Mouse (Mus musculus) limb, embryonic 14.5 days (tissue): Measurements from ENCODE around the gene Ptprg. TPM values are rescaled to one million over a fixed set of nuclear protein-coding genes. Genes with fewer than 3 reads are reported as not detected.

Experiments
- ATAC-seq: fragments of 200-750 bp; cut with Nextera tagmentation; 2 replicates; pipeline ENCODE4 v1.8.0; 2017; ENCODE audit warnings: low read depth, moderate number of reproducible peaks, moderate TSS enrichment; ENCODE audit not compliant: low FRiP score
- DNase-seq: peaks from one replicate; pipeline ENCODE4 v3.0.0-alpha.2; 2015; ENCODE audit warnings: low spot score
- H3K27ac ChIP-seq: fragments of 300-500 bp; sonication (generic); replicated peaks from 2 replicates; pipeline ENCODE4 v1.5.1; 2014; ENCODE audit warnings: low read depth, mild to moderate bottlenecking, low read length, moderate library complexity, mixed read lengths
- H3K27me3 ChIP-seq: fragments of 300-500 bp; sonication (generic); 2 replicates; pipeline ENCODE4 v1.6.1; 2014; ENCODE audit warnings: low read length, mixed read lengths; ENCODE audit not compliant: control insufficient read depth, insufficient read depth
- H3K36me3 ChIP-seq: fragments of 300-500 bp; sonication (generic); 2 replicates; pipeline ENCODE4 v1.6.1; 2014; ENCODE audit warnings: mild to moderate bottlenecking, low read length, moderate library complexity, mixed read lengths; ENCODE audit not compliant: control insufficient read depth, insufficient read depth
- H3K4me1 ChIP-seq: fragments of 300-500 bp; sonication (generic); 2 replicates; pipeline ENCODE4 v1.6.1; 2014; ENCODE audit warnings: antibody characterized with exemption, low read length, mixed read lengths; ENCODE audit not compliant: control insufficient read depth, insufficient read depth
- H3K4me2 ChIP-seq: fragments of 300-500 bp; sonication (generic); replicated peaks from 2 replicates; pipeline ENCODE4 v1.6.1; 2014; ENCODE audit warnings: low read depth, mild to moderate bottlenecking, low read length, moderate library complexity; ENCODE audit not compliant: severe bottlenecking
- H3K4me3 ChIP-seq: fragments of 300-500 bp; sonication (generic); replicated peaks from 2 replicates; pipeline ENCODE4 v1.5.1; 2014; ENCODE audit warnings: low read length
- H3K9ac ChIP-seq: fragments of 300-500 bp; sonication (generic); 2 replicates; pipeline ENCODE4 v1.6.1; 2014; ENCODE audit warnings: mild to moderate bottlenecking, low read depth, low read length, moderate library complexity; ENCODE audit not compliant: severe bottlenecking
- H3K9me3 ChIP-seq: fragments of 300-500 bp; sonication (generic); 2 replicates; pipeline ENCODE4 v1.6.1; 2016; ENCODE audit warnings: low read length; ENCODE audit not compliant: control insufficient read depth
- POLR2A ChIP-seq: fragments of 200-500 bp; IDR thresholded peaks from 2 replicates; pipeline ENCODE4 v1.8.0; 2012; ENCODE audit warnings: inconsistent platforms, mild to moderate bottlenecking, moderate library complexity, borderline replicate concordance; ENCODE audit not compliant: insufficient read depth, insufficient read length; ENCODE audit errors: extremely low read depth
- WGBS: fragments of 180-500 bp; shearing (Covaris S2); extraction: QIAGEN DNeasy Blood & Tissue Kit; methylation state at CpG from one replicate; pipeline ENCODE4 v1.1.7; 2014; 5-methylcytosine and 5-hydroxymethylcytosine counted together
- polyA plus RNA-seq, 2 experiments: library from polyadenylated mRNA; depleted of rRNA in 1 of 2; stranded (reverse) in 1 of 2; unstranded in 1 of 2; fragments of >200 nt; fragmentation: Nextera tagmentation in 1 of 2; extraction: Ambion mirVana in 1 of 2; gene quantifications; 2 replicates each; pipeline versions ENCODE4 v1.2.1 to v1.2.3; 2012 to 2014

The Ptprg gene
- polyA plus RNA-seq, 2 experiments, result 25.5 to 28.6 TPM

DNA sequence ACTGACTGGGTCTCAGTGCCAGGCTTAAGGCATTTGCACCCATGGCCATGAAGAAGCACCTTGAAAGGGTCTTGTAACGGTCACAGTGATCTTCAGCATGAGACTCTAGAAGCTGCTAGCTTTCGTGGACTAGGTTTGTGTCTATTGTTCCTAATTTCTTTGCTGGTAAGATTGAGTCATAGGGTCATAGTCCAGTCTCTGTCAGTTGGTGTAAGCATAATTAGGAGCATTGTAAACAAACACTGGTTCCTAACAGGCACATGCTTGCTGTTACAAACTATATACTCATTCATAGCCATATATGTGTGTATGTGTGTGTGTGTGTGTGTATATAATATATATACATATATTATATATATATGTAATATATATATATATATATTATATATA is 19.1 kb downstream of the Ptprg start:
- Histone ChIP-seq H3K9me3 (no peaks in the 10 kb centered on the region), H3K27me3 (no peaks in the 10 kb centered on the region), H3K27ac (no peak overlapping the region), H3K4me2 (no peak overlapping the region), H3K4me3 (no peak overlapping the region), H3K9ac (no peak overlapping the region), H3K36me3 (no peaks in the 10 kb centered on the region), H3K4me1 (peaks cover 6% of the 10 kb centered on the region; the same call in 1 of the 2 replicates)
- no peak for ATAC-seq
- WGBS, result 89% methylated on average over 2 of the region's 2 CpGs
- no peak for DNase-seq
- no peak for TF ChIP-seq POLR2A

DNA sequence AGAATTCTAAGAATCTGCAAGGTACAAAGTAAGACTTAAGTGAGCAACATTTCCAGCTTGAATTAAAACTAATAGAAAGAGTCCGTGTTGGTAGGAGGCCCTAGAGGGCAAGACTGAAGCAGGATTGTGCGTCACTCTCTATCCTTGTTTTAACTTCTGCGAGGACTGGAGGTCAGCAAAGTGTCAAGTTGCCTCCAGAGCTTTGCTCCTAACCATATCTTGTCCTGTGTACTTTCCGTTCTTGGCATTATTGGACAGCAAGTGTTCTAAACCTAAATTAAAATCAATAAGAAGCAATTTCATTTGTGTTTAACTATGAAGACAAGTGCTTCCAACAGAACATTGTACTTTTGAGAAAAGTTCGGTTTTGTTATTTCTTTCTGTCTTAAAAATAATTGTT is 20.4 kb downstream of the Ptprg start:
- no peak overlapping the region for H3K4me2 ChIP-seq
- WGBS, result 58% methylated on average over 5 of the region's 5 CpGs

GRCm38 (mm10) chr14:11577276-11577909 is 24.1 kb downstream of the Ptprg start:
- no peak for DNase-seq
- Histone ChIP-seq H3K27ac (no peak overlapping the region), H3K9ac (no peak overlapping the region), H3K9me3 (no peaks in the 10 kb centered on the region; the same call in 1 of the 2 replicates), H3K27me3 (no peaks in the 10 kb centered on the region), H3K4me1 (peaks cover 12% of the 10 kb centered on the region), H3K4me2 (no peak overlapping the region), H3K4me3 (no peak overlapping the region), H3K36me3 (no peaks in the 10 kb centered on the region)
- no peak for TF ChIP-seq POLR2A
- no peak for ATAC-seq
- WGBS, result 13% methylated on average over 9 of the region's 9 CpGs

More for the DNA sequence above, 20.4 kb downstream of the Ptprg start:
- H3K4me3 ChIP-seq, result no peak overlapping the region
- no peaks in the 10 kb centered on the region for H3K9me3 ChIP-seq
- H3K9ac ChIP-seq, result no peak overlapping the region
- no peak overlapping the region for H3K27ac ChIP-seq
- ATAC-seq (no peak), DNase-seq (no peak)
- no peaks in the 10 kb centered on the region for H3K27me3 ChIP-seq
- TF ChIP-seq POLR2A, result no peak
- H3K36me3 ChIP-seq, result no peaks in the 10 kb centered on the region
- peaks cover 12% of the 10 kb centered on the region for H3K4me1 ChIP-seq

- H3K4me3 ChIP-seq, result no peak overlapping the region
- ATAC-seq (no peak), DNase-seq (no peak)
- no peak overlapping the region for H3K9ac ChIP-seq
- no peaks in the 10 kb centered on the region for H3K36me3 ChIP-seq
- peaks cover 12% of the 10 kb centered on the region for H3K4me1 ChIP-seq
- H3K9me3 ChIP-seq, result peaks cover 5% of the 10 kb centered on the region; the same call in 1 of the 2 replicates
- no peak for TF ChIP-seq POLR2A
- H3K27me3 ChIP-seq, result no peaks in the 10 kb centered on the region
- no peak overlapping the region for H3K27ac ChIP-seq
- WGBS, result 47% methylated on average over 8 of the region's 8 CpGs
- H3K4me2 ChIP-seq, result no peak overlapping the region
Measured at GRCm38 (mm10) chr14:11577910-11578309, 24.6 kb downstream of the Ptprg start.

DNA sequence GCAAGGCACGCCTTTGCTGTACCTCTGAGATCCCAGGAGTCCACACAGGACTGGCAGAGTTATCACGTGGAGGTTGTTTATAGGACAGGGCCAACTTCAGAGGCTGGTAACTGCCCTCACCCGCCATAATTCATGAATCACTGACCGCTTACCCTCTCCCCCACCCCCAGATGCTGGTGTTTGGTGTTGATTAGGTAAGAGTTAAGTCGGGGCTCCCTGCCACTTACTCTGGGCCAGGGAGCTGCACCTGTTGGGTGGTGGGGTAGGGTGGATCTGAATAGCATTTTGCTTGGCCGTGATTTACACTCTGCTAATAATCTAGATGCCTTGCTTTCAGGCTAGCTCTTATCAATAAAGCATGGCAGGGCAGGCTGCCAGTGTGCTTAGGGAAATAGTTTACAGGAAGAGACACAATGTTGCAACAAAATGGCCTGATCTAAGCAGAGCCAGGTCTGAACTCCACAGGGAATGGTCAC is 25.2 kb downstream of the Ptprg start:
- no peak for DNase-seq

More for the DNA sequence above, 25.2 kb downstream of the Ptprg start:
- H3K9ac ChIP-seq, result no peak overlapping the region
- H3K9me3 ChIP-seq, result peaks cover 8% of the 10 kb centered on the region; the same call in 1 of the 2 replicates
- H3K4me3 ChIP-seq, result no peak overlapping the region
- 19% methylated on average over 6 of the region's 6 CpGs for WGBS
- H3K4me1 ChIP-seq, result peaks cover 8% of the 10 kb centered on the region
- TF ChIP-seq POLR2A, result no peak
- H3K36me3 ChIP-seq, result no peaks in the 10 kb centered on the region
- H3K27me3 ChIP-seq, result no peaks in the 10 kb centered on the region
- ATAC-seq, result no peak
- H3K4me2 ChIP-seq, result no peak overlapping the region
- H3K27ac ChIP-seq, result no peak overlapping the region
